Mouse (Mus musculus): Measurements from ENCODE around the gene Zmym4. TPM values are rescaled to one million over a fixed set of nuclear protein-coding genes. Genes with fewer than 3 reads are reported as not detected.
"Not testable (repeated sequence)": the region's sequence is repeated elsewhere in the genome, so short reads cannot be mapped to it uniquely, and the experiment has no call there.

Gene Zmym4
- polyA plus RNA-seq, 1 experiment from 2014 or later = 14.8 TPM

- WGBS = 30% methylated on average over 8 of the region's 8 CpGs
- no peaks in the 10 kb centered on the region for H3K9me3 ChIP-seq (replicated peaks; ENCODE audit: low read length)
- DNase-seq (ENCODE audit: low spot score) = no peak
- no peaks in the 10 kb centered on the region for H3K36me3 ChIP-seq (ENCODE audit: insufficient read depth, low read length)
- H3K4me2 ChIP-seq (ENCODE audit: low read length) = no peak overlapping the region
- H3K27ac ChIP-seq = no peak overlapping the region
- no peak overlapping the region for H3K4me3 ChIP-seq (replicated peaks; ENCODE audit: low read depth, low read length)
- H3K4me1 ChIP-seq (replicated peaks; ENCODE audit: insufficient read depth, low read length) = 0 out of 2 replicates have a peak, but pooled peaks cover 3% of the 10 kb centered on the region
- H3K27me3 ChIP-seq (ENCODE audit: insufficient read depth, low read length) = no peaks in the 10 kb centered on the region
- TF ChIP-seq CTCF (IDR thresholded peaks at IDR 0.05; ENCODE audit: low read depth) = no peak
- ATAC-seq (replicated peaks; ENCODE audit: low FRiP score, low read depth) = no peak
- no peak overlapping the region for H3K9ac ChIP-seq (ENCODE audit: low read depth, low read length)
Measured at GRCm38 (mm10) chr4:127000601-127001105, 32.7 kb upstream of the Zmym4 start.

GRCm38 (mm10) chr4:126999372-126999771, 31.4 kb upstream of the Zmym4 start:
- not testable (repeated sequence) for H3K4me1 ChIP-seq (replicated peaks; ENCODE audit: insufficient read depth, low read length); DNase-seq (ENCODE audit: low spot score); H3K27ac ChIP-seq; H3K4me2 ChIP-seq (ENCODE audit: low read length); ATAC-seq (replicated peaks; ENCODE audit: low FRiP score, low read depth); H3K4me3 ChIP-seq (replicated peaks; ENCODE audit: low read depth, low read length); H3K36me3 ChIP-seq (ENCODE audit: insufficient read depth, low read length); H3K9ac ChIP-seq (ENCODE audit: low read depth, low read length); H3K9me3 ChIP-seq (replicated peaks; ENCODE audit: low read length); H3K27me3 ChIP-seq (ENCODE audit: insufficient read depth, low read length)
- WGBS = 96% methylated on average over 16 of the region's 16 CpGs

- no peak overlapping the region for H3K27ac ChIP-seq
- WGBS = 71% methylated on average over 5 of the region's 5 CpGs
Measured at GRCm38 (mm10) chr4:126992356-126992755, 24.4 kb upstream of the Zmym4 start.

GRCm38 (mm10) chr4:126990553-126990952, 22.6 kb upstream of the Zmym4 start:
- H3K4me2 ChIP-seq (ENCODE audit: low read length) = no peak overlapping the region
- no peaks in the 10 kb centered on the region for H3K9me3 ChIP-seq (replicated peaks; ENCODE audit: low read length)
- TF ChIP-seq CTCF (IDR thresholded peaks at IDR 0.05; ENCODE audit: low read depth) = no peak
- DNase-seq (ENCODE audit: low spot score) = no peak
- no peak overlapping the region for H3K4me3 ChIP-seq (replicated peaks; ENCODE audit: low read depth, low read length)
- no peaks in the 10 kb centered on the region for H3K4me1 ChIP-seq (replicated peaks; ENCODE audit: insufficient read depth, low read length)
- no peaks in the 10 kb centered on the region for H3K36me3 ChIP-seq (ENCODE audit: insufficient read depth, low read length)
- H3K27me3 ChIP-seq (ENCODE audit: insufficient read depth, low read length) = no peaks in the 10 kb centered on the region
- no peak overlapping the region for H3K27ac ChIP-seq
- ATAC-seq (replicated peaks; ENCODE audit: low FRiP score, low read depth) = no peak
- no peak overlapping the region for H3K9ac ChIP-seq (ENCODE audit: low read depth, low read length)

More at GRCm38 (mm10) chr4:126992356-126992755, 24.4 kb upstream of the Zmym4 start:
- Histone ChIP-seq H3K4me2 (ENCODE audit: low read length) (no peak overlapping the region), H3K4me1 (replicated peaks; ENCODE audit: insufficient read depth, low read length) (no peaks in the 10 kb centered on the region), H3K27me3 (ENCODE audit: insufficient read depth, low read length) (no peaks in the 10 kb centered on the region), H3K9ac (ENCODE audit: low read depth, low read length) (no peak overlapping the region), H3K36me3 (ENCODE audit: insufficient read depth, low read length) (no peaks in the 10 kb centered on the region), H3K4me3 (replicated peaks; ENCODE audit: low read depth, low read length) (no peak overlapping the region), H3K9me3 (replicated peaks; ENCODE audit: low read length) (no peaks in the 10 kb centered on the region)
- no peak for ATAC-seq (replicated peaks; ENCODE audit: low FRiP score, low read depth)
- DNase-seq (ENCODE audit: low spot score) = no peak
- TF ChIP-seq CTCF (IDR thresholded peaks at IDR 0.05; ENCODE audit: low read depth) = peak; percentile 54

GRCm38 (mm10) chr4:126988503-126988902, 20.6 kb upstream of the Zmym4 start:
- no peak overlapping the region for H3K4me3 ChIP-seq (replicated peaks; ENCODE audit: low read depth, low read length)
- no peaks in the 10 kb centered on the region for H3K4me1 ChIP-seq (replicated peaks; ENCODE audit: insufficient read depth, low read length)
- no peaks in the 10 kb centered on the region for H3K27me3 ChIP-seq (ENCODE audit: insufficient read depth, low read length)
- TF ChIP-seq CTCF (IDR thresholded peaks at IDR 0.05; ENCODE audit: low read depth) = no peak
- no peak overlapping the region for H3K4me2 ChIP-seq (ENCODE audit: low read length)
- no peaks in the 10 kb centered on the region for H3K36me3 ChIP-seq (ENCODE audit: insufficient read depth, low read length)
- H3K9ac ChIP-seq (ENCODE audit: low read depth, low read length) = no peak overlapping the region
- no peak for ATAC-seq (replicated peaks; ENCODE audit: low FRiP score, low read depth)
- 66% methylated on average over 4 of the region's 4 CpGs for WGBS
- no peak for DNase-seq (ENCODE audit: low spot score)
- no peaks in the 10 kb centered on the region for H3K9me3 ChIP-seq (replicated peaks; ENCODE audit: low read length)
- H3K27ac ChIP-seq = no peak overlapping the region

- Histone ChIP-seq H3K9ac (ENCODE audit: low read depth, low read length) (no peak overlapping the region), H3K4me1 (replicated peaks; ENCODE audit: insufficient read depth, low read length) (no peaks in the 10 kb centered on the region), H3K27me3 (ENCODE audit: insufficient read depth, low read length) (no peaks in the 10 kb centered on the region), H3K9me3 (replicated peaks; ENCODE audit: low read length) (no peaks in the 10 kb centered on the region), H3K4me2 (ENCODE audit: low read length) (no peak overlapping the region), H3K36me3 (ENCODE audit: insufficient read depth, low read length) (no peaks in the 10 kb centered on the region), H3K4me3 (replicated peaks; ENCODE audit: low read depth, low read length) (no peak overlapping the region), H3K27ac (no peak overlapping the region)
- TF ChIP-seq CTCF (IDR thresholded peaks at IDR 0.05; ENCODE audit: low read depth) = no peak
- ATAC-seq (replicated peaks; ENCODE audit: low FRiP score, low read depth) = no peak
- no peak for DNase-seq (ENCODE audit: low spot score)
- 70% methylated on average over 5 of the region's 5 CpGs for WGBS
Measured at GRCm38 (mm10) chr4:126986768-126987167, 18.8 kb upstream of the Zmym4 start.

- H3K36me3 ChIP-seq (ENCODE audit: insufficient read depth, low read length); H3K27me3 ChIP-seq (ENCODE audit: insufficient read depth, low read length); H3K9me3 ChIP-seq (replicated peaks; ENCODE audit: low read length); H3K4me3 ChIP-seq (replicated peaks; ENCODE audit: low read depth, low read length); H3K9ac ChIP-seq (ENCODE audit: low read depth, low read length); H3K4me1 ChIP-seq (replicated peaks; ENCODE audit: insufficient read depth, low read length); ATAC-seq (replicated peaks; ENCODE audit: low FRiP score, low read depth); H3K27ac ChIP-seq; H3K4me2 ChIP-seq (ENCODE audit: low read length); DNase-seq (ENCODE audit: low spot score): not testable (repeated sequence)
- WGBS = 84% methylated on average over 11 of the region's 13 CpGs
Measured at GRCm38 (mm10) chr4:126983736-126984525, 16.0 kb upstream of the Zmym4 start.
